Mouse (Mus musculus): ENCODE data around the gene C9orf72. TPM values are rescaled to one million over a fixed set of nuclear protein-coding genes. Genes with fewer than 3 reads are reported as not detected.

Gene C9orf72
- polyA plus RNA-seq, 1 experiment from 2014 or later, result 43.2 TPM

- ATAC-seq (ENCODE audit: low FRiP score, low read depth), result no peak
- 87% methylated on average over 3 of the region's 3 CpGs for WGBS
These were observed 75.3 kb downstream of the C9orf72 start for GRCm38 (mm10) chr4:35150706-35151105.

GRCm38 (mm10) chr4:35148326-35148725, 77.6 kb downstream of the C9orf72 start:
- Histone ChIP-seq H3K36me3 (no peaks in the 10 kb centered on the region), H3K4me2 (no peak overlapping the region), H3K9ac (no peak overlapping the region), H3K9me3 (no peaks in the 10 kb centered on the region), H3K4me1 (replicated peaks) (no peaks in the 10 kb centered on the region), H3K27me3 (no peaks in the 10 kb centered on the region), H3K27ac (replicated peaks) (no peak overlapping the region), H3K4me3 (no peak overlapping the region)
- 86% methylated on average over 4 of the region's 4 CpGs for WGBS
- ATAC-seq (ENCODE audit: low FRiP score, low read depth), result no peak

More at GRCm38 (mm10) chr4:35150706-35151105, 75.3 kb downstream of the C9orf72 start:
- no peaks in the 10 kb centered on the region for H3K9me3 ChIP-seq
- peaks cover 4% of the 10 kb centered on the region for H3K4me1 ChIP-seq (replicated peaks)
- no peak overlapping the region for H3K27ac ChIP-seq (replicated peaks)
- H3K27me3 ChIP-seq, result 0 out of 2 replicates have a peak, but pooled peaks cover 4% of the 10 kb centered on the region
- H3K4me2 ChIP-seq, result no peak overlapping the region
- no peak overlapping the region for H3K9ac ChIP-seq
- H3K36me3 ChIP-seq, result no peaks in the 10 kb centered on the region
- no peak overlapping the region for H3K4me3 ChIP-seq

DNA sequence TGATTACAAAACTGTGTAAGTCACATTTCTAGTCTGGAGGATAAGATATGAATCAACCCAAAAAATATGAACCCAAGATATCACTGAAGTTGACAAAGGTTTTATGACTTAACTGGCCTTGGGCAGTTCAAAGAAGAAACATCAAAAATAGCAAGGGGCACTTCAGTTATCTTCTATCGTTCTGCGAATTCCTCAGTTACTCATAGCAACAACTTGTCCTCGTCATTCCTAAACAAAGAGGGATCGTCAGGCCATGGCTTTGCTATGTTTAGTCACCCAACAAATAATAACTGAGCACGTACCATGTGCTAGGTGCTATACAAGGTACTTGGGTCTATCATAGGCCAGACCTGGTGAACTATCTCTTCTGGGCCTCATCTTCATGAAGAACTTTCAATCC, 79.4 kb downstream of the C9orf72 start:
- H3K4me2 ChIP-seq, result no peak overlapping the region
- H3K9ac ChIP-seq, result no peak overlapping the region
- no peaks in the 10 kb centered on the region for H3K27me3 ChIP-seq
- no peak for ATAC-seq (ENCODE audit: low FRiP score, low read depth)
- no peaks in the 10 kb centered on the region for H3K36me3 ChIP-seq
- no peaks in the 10 kb centered on the region for H3K4me1 ChIP-seq (replicated peaks)
- no peaks in the 10 kb centered on the region for H3K9me3 ChIP-seq
- WGBS, result 92% methylated on average over 5 of the region's 5 CpGs
- no peak overlapping the region for H3K27ac ChIP-seq (replicated peaks)
- no peak overlapping the region for H3K4me3 ChIP-seq

GRCm38 (mm10) chr4:35145726-35146125, 80.2 kb downstream of the C9orf72 start:
- 86% methylated on average over 10 of the region's 10 CpGs for WGBS
- ATAC-seq (ENCODE audit: low FRiP score, low read depth), result no peak
- no peaks in the 10 kb centered on the region for H3K4me1 ChIP-seq (replicated peaks)
- H3K9ac ChIP-seq, result no peak overlapping the region
- H3K27me3 ChIP-seq, result no peaks in the 10 kb centered on the region
- H3K27ac ChIP-seq (replicated peaks), result no peak overlapping the region
- H3K36me3 ChIP-seq, result no peaks in the 10 kb centered on the region
- H3K4me2 ChIP-seq, result no peak overlapping the region
- no peaks in the 10 kb centered on the region for H3K9me3 ChIP-seq
- H3K4me3 ChIP-seq, result no peak overlapping the region

- H3K36me3 ChIP-seq, result no peaks in the 10 kb centered on the region
- no peak overlapping the region for H3K9ac ChIP-seq
- no peaks in the 10 kb centered on the region for H3K9me3 ChIP-seq
- WGBS, result 80% methylated on average over 12 of the region's 12 CpGs
- no peaks in the 10 kb centered on the region for H3K27me3 ChIP-seq
- H3K4me2 ChIP-seq, result no peak overlapping the region
- no peak overlapping the region for H3K4me3 ChIP-seq
- H3K4me1 ChIP-seq (replicated peaks), result no peaks in the 10 kb centered on the region
- no peak overlapping the region for H3K27ac ChIP-seq (replicated peaks)
- ATAC-seq (ENCODE audit: low FRiP score, low read depth), result no peak
These were observed 82.4 kb downstream of the C9orf72 start for GRCm38 (mm10) chr4:35143472-35144102.

Other genes with a start within 250 kb of the C9orf72 start
- gene Ifnk, start 74.1 kb downstream of the C9orf72 start, polyA plus RNA-seq (2015; fragmentation: Nextera tagmentation; extraction: Ambion mirVana), result 0.32 and 0.41 TPM in 2 replicates
- gene Mob3b, start 68.7 kb downstream of the C9orf72 start, polyA plus RNA-seq (2015; fragmentation: Nextera tagmentation; extraction: Ambion mirVana), result 3.9 and 7.1 TPM in 2 replicates

Measured in hindbrain, embryonic 15.5 days (tissue).